Mouse (Mus musculus): Measurements from ENCODE around the gene Gm5799. TPM values are rescaled to one million over a fixed set of nuclear protein-coding genes. Genes with fewer than 3 reads are reported as not detected.

The Gm5799 gene
- polyA plus RNA-seq (2015; fragmentation: Illumina TruSeq; extraction: RNeasy Lipid Tissue Mini Kit (QIAGEN cat#74804); ENCODE audit: insufficient read depth, low replicate concordance), result not detected

DNA sequence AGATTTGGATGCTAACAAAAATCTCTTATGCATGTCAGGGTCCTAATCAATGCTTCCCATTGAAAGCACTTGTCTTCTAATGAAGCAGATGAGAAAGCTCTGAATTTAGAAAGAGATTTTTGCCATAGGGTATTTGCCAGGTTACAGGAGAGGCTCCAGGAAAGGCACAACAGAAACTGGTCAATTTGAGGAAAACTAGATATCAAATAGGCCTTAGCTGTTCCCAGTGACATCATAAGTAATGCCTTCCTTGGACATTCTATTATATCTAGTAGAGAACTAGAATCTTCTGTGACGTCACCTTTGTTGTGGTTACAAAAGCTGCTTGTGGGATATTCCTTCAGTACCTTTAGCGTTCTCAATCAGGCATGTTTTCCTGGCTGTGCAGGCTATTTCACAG, at the start of gene Gm5799:
TSS of gene Gm5799 (plus strand) at position 301 of the 400 bp plus-strand sequence.

DNA sequence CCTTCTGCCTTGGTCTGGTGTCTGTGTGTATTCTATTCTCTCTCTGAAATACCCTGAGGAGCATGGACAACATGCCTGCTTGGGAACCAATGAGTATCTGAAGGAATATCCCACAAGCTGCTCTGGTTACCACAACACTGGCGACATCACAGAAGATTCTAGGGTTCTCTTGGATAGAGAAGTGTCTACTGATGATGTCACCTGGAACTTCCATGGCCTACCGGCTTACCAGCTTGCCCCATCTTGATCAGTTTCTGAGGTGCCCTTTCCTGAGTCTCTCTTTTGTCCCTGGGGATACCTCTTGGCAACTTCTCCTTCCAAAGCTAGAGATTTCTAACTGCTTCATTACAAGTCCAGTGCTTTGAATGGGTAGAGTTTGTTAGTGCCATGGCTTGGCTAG, 35.7 kb downstream of the Gm5799 start, which contains the start of gene Gm17654:
TSS of gene Gm17654 (minus strand) at position 101 of the 400 bp plus-strand sequence.

Other genes with a start within 250 kb of the Gm5799 start
- gene Gm8127, start 249.7 kb upstream of the Gm5799 start, polyA plus RNA-seq (2015; fragmentation: Illumina TruSeq; extraction: RNeasy Lipid Tissue Mini Kit (QIAGEN cat#74804); ENCODE audit: insufficient read depth, low replicate concordance), result not detected
- gene 1700001F09Rik, start 195.8 kb upstream of the Gm5799 start, polyA plus RNA-seq (2015; fragmentation: Illumina TruSeq; extraction: RNeasy Lipid Tissue Mini Kit (QIAGEN cat#74804); ENCODE audit: insufficient read depth, low replicate concordance), result not detected
- gene Gm8138, start 127.2 kb upstream of the Gm5799 start, polyA plus RNA-seq (2015; fragmentation: Illumina TruSeq; extraction: RNeasy Lipid Tissue Mini Kit (QIAGEN cat#74804); ENCODE audit: insufficient read depth, low replicate concordance), result not detected
- not detected for gene Gm17654, start 35.6 kb downstream of the Gm5799 start, polyA plus RNA-seq (2015; fragmentation: Illumina TruSeq; extraction: RNeasy Lipid Tissue Mini Kit (QIAGEN cat#74804); ENCODE audit: insufficient read depth, low replicate concordance)
- gene Gm10375, start 64.4 kb downstream of the Gm5799 start, polyA plus RNA-seq (2015; fragmentation: Illumina TruSeq; extraction: RNeasy Lipid Tissue Mini Kit (QIAGEN cat#74804); ENCODE audit: insufficient read depth, low replicate concordance), result not detected
- gene Gm8165, start 133.6 kb downstream of the Gm5799 start, polyA plus RNA-seq (2015; fragmentation: Illumina TruSeq; extraction: RNeasy Lipid Tissue Mini Kit (QIAGEN cat#74804); ENCODE audit: insufficient read depth, low replicate concordance), result not detected
- 0.33 TPM for gene Gm7324, start 154.3 kb downstream of the Gm5799 start, polyA plus RNA-seq (2015; fragmentation: Illumina TruSeq; extraction: RNeasy Lipid Tissue Mini Kit (QIAGEN cat#74804); ENCODE audit: insufficient read depth, low replicate concordance)
- not detected for gene Gm16506, start 183.9 kb downstream of the Gm5799 start, polyA plus RNA-seq (2015; fragmentation: Illumina TruSeq; extraction: RNeasy Lipid Tissue Mini Kit (QIAGEN cat#74804); ENCODE audit: insufficient read depth, low replicate concordance)
- not detected for gene Gm6526, start 204.3 kb downstream of the Gm5799 start, polyA plus RNA-seq (2015; fragmentation: Illumina TruSeq; extraction: RNeasy Lipid Tissue Mini Kit (QIAGEN cat#74804); ENCODE audit: insufficient read depth, low replicate concordance)
- 0.62 TPM for gene Gm8180, start 241.2 kb downstream of the Gm5799 start, polyA plus RNA-seq (2015; fragmentation: Illumina TruSeq; extraction: RNeasy Lipid Tissue Mini Kit (QIAGEN cat#74804); ENCODE audit: insufficient read depth, low replicate concordance)

Measured in spleen, adult 10 weeks (tissue).